Mouse (Mus musculus): ENCODE results near the gene Uvrag.

DNA sequence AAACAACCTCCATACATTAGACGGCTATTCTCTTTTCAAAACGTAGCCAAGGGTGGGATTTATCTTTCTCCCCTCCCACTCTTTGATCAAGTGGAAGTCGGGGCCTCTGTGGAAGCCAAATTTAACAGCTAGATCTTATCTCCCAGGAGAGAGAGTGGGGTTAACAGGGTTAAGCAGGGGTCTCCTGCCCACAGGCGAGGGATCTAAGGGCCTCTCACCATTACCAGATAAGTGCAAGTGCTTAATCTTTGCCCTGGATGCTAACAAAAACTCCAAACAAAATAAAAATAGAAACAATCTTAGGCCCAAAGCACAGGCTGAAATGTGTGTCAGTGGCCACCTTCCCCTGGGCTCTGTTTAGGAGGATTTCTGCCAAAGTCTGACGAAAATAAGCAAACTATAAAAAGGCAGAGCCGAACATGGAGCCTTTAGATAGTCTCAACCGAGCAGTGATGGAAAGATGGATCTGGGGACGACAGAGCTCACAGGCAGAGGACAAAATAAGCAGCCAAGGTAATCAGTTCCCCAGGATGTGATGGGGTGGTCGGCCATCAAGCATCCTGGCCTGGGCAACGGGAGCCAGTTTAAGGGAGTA, 245.3 kb downstream of the Uvrag start:
- no peak for TF ChIP-seq POLR2A (IDR thresholded peaks at IDR 0.05; ENCODE audit: control insufficient read depth, extremely low read depth, insufficient read depth, low read length, poor library complexity)
- TF ChIP-seq CTCF (IDR thresholded peaks at IDR 0.05; ENCODE audit: borderline replicate concordance, control insufficient read depth, extremely low read depth, insufficient read depth, low read length, poor library complexity), result no peak

Data from thymus, adult 2 months (tissue).